Mouse (Mus musculus): Measurements from ENCODE around the gene Rabgap1l.
A peak's percentile ranks its signal among the peaks of the same experiment; 100 is the strongest.

Gene Rabgap1l

DNA sequence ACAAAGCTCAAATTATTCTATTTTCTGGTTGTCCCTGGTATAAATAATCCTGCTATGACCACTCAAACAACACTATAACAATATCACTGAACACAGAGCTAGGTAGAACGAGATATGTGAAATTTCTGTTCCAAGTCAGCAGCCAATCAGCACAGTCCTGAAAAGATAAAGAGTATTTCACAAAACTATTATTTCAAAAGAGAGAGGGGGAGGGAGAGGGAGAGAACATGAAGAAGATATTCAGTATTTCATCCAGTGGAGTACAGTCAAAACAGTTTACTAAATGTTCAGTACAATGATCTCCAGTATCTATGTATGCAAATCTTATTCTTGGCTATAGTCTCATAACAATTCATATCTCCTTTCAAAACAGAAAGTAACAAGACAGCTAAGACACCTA, 5.1 kb downstream of the Rabgap1l start:
- no peak for DNase-seq (ENCODE audit: low read depth, low spot score)

DNA sequence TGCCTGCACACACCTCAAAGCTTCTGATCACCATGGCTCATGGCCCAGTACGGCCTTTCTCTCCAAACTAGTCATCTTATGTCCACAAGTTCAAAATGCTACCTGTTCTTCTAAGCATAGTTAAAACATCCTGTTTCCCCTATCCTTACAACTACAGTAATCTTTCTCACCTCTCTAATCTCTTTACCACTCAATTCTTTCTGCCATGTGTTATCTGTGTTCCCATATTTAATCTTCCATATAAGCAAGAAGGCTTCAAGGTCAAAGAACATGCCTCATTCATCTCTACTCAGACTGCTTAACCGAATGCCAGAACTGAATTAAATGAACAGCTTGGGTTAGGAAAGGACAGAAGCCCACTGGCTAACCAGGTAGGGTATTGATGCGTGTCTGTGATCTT, 5.8 kb downstream of the Rabgap1l start:
- no peak for DNase-seq (ENCODE audit: low read depth, low spot score)

DNA sequence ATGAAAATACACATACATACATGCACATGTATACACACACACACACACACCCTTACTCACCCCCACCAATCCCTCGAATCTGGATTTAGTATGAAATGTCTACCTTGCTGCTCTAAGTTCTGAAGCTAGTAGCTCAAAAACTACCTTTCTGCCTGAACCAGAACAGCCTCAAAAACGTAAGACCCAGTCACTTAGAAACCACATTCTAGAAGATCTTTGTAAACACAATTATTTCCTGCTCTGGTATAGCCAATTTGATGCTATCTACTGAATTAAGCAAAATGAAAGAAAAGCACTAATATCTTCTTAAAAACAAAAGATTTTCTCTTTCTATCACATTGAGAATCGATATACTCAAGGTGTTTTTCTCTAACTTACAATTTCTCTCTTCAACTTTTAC, 6.4 kb downstream of the Rabgap1l start:
- DNase-seq (ENCODE audit: low read depth, low spot score), result no peak

DNA sequence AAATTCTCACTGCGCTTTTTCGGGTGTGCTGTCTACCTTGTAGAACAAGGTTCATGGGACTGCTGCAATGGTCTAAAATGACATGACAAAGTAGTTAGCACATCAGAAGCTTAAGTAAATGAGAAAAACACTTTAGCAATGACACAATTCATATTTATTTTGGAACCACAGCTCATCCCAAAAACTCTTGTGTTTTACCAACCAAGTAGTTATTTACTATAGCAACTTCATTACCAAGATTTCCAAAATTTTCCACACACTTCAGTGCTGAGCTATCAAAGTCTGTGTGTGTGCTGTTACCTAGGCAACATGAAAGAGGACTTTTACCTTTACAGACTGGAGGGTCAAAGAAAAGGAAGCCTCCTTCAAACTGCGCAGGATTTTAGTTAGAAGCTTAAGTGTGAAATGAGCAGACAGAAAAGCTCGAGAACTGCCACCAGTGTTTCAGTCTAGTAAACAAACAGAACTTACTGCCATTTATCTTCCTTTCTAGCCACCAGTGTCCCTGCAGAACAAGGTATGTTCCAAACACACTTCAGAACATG, 7.3 kb downstream of the Rabgap1l start:
- no peak for DNase-seq (ENCODE audit: low read depth, low spot score)

DNA sequence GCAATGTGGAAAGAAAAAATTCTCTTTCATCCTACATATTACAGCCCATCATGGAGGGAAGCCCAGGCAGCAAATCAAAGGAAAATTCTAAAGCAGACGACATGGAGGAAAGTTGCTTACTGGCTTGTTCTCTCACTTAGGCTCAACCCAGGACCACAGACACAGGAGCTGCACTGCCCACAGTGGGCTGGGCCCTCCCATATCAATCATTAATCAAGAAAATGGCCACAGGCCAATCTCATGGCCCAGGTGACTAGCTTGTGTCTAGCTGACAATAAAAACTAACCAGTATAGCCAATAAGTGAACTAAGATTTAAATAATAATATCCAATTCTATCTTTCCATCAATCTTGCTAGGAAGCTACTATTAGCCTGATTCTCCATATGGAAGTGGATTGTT, 8.9 kb downstream of the Rabgap1l start:
- DNase-seq (ENCODE audit: low read depth, low spot score), result no peak

DNA sequence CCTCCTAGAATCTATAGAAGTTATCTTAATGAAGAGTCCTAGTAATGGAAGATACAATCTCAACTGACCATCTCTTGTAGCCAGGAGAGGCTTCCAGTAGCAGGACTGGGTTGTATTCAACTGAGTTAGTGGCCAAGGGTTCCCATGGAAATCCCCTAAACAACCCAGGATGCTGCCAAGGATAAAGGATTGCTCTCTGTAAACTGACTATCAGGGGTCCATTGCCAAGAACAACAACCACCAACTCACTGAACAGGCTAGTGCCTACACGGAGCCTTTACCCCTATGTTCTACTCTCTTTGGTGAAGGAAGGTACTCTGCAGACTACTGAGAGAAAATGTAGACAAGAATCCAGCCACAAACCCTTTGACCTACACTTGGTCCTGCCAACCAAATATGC, 18.8 kb downstream of the Rabgap1l start:
- no peak for DNase-seq (ENCODE audit: low read depth, low spot score)

DNA sequence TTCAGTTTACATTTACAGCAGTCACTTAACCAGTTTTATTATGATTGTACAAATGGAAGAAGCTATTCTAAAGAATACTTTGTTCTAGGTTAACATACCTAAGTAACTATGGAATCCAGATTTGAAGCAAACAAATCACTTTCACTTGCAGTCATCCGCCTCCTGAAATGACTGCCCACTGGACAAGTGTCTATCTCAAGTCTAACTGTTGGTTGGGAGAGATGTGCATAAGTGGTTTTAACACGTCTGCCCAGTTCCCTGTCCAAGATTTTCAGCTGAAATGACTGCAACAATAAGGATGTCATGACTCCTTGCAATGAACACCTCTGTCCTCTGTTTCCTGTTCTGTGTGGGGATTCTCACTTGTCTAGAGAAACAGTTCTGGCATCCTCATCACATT, 27.4 kb downstream of the Rabgap1l start:
- DNase-seq (ENCODE audit: low read depth, low spot score), result no peak

DNA sequence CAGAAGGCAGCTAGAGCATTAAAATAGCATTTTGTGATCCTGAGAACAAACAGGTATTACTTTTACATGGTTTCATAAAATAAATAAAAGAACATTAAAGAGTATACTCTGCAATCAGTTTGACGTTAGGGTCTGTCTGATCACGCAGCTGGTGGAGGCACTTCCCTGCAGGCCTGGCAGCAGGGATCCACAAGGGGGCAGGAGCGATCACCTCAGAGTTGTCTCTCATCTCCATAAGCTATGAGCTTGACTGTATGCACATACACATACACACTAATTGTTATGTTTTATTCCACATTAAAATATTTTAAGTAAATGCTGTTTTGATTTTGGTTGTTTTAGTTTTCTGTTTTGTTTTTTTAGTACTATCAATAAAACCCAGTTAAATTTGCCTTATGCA, 34.8 kb downstream of the Rabgap1l start:
- no peak for DNase-seq (ENCODE audit: low read depth, low spot score)

DNA sequence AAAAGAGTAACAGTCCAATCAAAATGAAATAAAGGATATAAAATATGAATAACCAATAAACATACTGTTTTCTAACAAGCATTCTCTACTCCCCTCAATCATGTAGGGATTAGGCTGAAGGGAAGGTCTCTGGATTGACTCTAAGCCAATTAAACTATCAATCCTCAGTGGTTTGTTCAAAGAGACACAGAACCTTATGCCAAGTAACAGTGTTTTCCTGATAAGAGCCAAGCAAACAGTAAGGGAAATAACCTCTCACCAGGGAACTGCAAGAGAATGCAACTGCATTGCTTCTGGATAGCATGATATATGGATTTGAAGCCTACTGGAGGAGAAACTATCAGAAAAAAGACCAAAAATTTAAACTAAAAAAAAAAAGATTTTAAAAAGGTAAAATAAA, 37.7 kb downstream of the Rabgap1l start:
- no peak for DNase-seq (ENCODE audit: low read depth, low spot score)

DNA sequence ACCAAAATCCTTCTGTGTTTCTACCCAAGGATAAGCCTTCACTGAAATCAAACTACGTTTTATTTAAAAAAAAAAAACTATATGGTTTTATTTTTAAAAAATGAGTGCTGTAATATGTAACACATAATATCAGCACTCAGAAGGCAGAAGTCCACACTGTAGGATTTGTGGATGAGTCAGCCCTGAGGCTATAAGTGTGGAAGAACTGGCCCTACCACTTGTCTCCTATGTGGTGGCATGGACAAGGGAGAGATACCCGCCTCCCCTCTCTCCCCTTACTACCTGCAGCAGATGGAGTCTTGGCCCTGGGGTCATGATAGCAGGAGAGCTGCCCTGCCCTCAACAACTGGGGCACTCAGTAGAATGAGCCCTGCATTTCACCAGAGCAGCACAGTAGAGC, 42.4 kb downstream of the Rabgap1l start:
- DNase-seq (ENCODE audit: low read depth, low spot score), result no peak

DNA sequence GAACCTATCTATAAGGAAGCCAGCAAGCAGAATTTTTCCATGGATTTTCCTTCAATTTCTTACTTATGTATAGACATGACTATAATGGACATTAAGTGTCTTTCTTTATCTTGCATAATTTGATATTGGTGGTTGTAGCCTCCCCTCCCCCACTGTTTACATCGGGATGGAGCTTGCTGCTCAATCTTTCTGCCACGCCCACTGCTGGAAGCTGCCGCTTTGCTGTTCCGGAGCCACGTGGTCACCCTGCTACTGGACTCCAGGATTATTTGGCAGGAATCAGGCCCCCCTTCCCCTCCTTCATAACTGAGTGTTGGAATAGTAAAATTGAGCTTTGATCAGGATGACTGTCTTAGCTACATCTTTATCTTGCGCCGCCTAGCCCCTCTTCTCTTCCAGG, 46.2 kb downstream of the Rabgap1l start:
- no peak for DNase-seq (ENCODE audit: low read depth, low spot score)

DNA sequence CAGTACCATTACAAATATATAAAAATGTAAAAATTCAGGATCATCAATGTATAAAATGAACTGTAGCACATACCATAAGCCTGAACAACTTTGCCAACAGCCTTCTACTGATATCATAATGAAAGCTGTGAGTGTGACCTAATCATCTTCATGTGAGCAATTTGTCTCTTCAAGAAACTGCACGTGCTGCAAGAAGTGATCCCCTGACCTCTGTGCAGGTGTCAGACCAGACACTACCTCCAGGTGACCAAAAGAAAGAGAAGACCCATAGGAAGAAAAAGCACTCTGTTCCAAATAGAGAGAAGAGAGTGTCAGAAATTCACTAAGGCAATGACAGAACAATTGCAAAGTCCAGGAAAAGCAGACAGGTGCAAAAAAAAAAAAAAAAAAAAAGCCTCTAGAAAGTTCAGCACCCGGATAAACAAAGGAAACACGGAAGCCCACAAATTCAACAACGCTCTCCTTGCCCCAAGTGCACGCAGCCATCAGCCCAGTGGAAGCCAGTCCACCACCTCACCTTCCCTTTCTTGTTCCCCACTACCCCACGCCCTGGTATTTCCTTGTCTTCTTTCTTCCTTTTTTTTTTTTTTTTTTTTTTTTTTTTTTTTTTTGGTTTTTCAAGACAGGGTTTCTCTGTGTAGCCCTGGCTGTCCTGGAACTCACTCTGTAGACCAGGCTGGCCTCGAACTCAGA, 47.6 kb downstream of the Rabgap1l start:
- no peak for DNase-seq (ENCODE audit: low read depth, low spot score)

DNA sequence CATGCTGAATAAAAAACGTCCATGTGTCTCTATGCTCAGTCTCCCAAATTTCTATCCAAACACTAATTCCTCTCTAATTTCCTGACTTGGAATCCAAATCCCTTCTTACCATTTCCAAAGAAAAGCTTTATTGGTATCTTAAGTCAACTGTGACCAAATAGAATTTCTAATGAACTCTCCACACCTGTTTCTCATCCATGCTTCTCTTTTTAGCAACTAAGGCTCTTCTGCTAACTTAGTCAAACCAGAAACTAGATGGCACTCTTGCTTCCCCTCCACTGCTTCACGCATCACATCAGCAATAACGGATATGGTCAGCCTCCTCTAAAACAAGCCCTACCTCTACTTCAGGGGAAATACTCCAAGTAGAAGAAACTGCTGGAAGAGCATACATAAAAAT, 49.0 kb downstream of the Rabgap1l start:
- DNase-seq (ENCODE audit: low read depth, low spot score), result no peak

DNA sequence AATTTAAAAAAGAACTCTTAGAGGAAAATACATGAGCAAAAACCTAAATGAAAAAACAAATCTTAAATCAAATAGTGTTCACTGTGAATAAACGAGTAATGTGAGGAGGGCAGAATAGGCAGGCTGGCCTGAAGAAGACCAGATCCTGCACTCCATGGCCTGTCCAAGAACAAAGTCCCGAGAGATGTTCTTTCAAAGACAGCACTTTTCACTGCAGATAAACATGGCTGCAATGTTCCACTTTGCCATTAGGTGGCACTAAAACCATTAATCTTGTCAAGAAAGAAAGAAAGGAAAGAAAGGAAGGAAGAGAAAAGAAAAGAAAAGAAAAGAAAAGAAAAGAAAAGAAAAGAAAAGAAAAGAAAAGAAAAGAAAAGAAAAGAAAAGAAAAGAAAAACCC, 49.8 kb downstream of the Rabgap1l start:
- peak; percentile 45 for DNase-seq (ENCODE audit: low read depth, low spot score)

DNA sequence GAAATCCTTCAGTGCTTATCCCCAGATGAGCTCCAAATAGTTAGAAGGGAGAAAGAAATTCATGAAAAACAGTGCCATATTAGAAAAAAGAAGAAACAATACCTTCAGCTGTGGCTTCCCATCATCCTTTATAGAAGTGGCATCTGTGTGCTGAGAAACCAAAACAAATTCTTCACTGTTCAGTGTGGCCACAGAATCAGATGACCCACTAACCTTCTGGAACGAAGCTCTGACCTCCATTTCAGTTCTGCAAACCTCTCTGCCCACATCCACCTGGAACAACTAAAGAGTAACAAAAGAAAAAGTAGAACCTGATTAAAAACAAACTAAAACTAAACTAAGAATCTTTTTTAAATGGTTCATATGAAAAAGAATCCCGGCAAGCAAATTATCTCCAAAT, 52.4 kb downstream of the Rabgap1l start:
- no peak for DNase-seq (ENCODE audit: low read depth, low spot score)

DNA sequence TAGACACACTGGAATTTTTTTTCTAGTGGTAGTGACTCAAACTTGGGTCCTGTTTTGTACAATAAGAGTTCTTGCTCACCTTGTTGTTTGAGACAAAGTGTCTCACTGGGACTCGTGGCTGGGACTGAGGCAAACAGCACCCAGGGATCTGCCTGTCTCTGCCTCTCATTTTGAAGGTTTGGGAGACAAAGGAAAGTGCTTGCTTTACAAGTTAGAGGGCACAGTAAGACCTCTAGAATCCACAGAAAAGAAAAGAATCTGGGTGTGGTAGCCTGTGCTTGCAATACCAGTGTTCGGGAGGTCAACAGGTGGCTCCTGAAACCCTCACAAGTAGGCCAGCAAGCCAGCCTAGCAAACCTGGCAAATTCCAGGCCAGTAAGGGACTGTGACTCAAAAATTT, 58.3 kb downstream of the Rabgap1l start:
- DNase-seq (ENCODE audit: low read depth, low spot score), result no peak

DNA sequence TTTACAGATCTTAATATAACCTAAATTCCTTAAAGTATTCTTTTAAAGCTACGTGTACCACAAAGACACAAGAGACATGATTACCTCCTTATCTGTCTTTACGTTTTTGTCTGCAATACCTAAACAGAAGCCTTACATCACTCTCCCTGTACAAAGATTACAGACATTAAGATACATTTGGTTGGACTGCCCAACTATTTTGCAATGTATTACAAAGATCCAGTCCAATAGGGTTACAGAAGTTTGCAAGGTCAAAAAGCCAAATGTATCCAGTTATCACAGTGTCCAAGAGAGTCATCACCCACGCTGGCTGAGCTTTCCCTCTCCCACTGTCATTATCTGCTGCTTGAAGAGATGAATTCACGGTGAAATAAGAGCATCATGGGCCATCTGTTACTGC, 63.1 kb downstream of the Rabgap1l start:
- no peak for DNase-seq (ENCODE audit: low read depth, low spot score)

DNA sequence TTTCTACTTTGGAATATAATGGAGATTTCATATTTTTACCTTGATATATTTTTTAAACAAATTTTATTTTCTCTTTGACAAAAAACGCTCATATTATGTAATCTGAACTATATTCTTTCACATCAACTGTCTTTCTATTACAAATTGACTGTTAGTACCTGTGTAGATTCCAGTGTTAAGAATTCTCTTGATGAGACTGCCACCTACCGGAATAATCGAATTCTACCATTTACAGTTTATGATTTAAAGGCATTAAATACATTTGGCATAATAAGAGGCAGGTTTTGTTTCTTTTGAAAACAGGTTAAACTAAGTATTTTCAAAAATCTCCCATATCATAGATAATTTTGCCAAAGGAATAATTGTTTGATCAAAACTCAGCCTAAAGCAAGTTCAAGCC, 75.3 kb downstream of the Rabgap1l start:
- peak; percentile 54 for DNase-seq (ENCODE audit: low read depth, low spot score)

DNA sequence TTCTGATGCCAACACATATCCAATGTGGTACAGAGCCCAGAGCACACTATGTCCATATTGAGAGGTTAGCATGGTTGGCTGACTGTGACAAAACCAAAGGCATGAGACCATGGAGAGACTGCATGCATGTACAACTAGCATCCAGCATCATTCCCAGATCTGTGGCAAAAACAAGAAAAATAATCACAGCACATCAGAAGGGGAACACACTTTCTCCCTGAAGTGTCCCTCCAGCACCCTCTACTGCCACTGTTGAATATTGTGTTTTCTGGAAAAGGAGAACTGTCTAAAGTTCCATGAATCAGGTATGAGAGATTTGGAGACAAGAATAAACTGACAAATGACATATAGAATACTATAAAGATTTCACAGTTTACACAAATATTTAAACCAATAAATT, 78.3 kb downstream of the Rabgap1l start:
- no peak for DNase-seq (ENCODE audit: low read depth, low spot score)

DNA sequence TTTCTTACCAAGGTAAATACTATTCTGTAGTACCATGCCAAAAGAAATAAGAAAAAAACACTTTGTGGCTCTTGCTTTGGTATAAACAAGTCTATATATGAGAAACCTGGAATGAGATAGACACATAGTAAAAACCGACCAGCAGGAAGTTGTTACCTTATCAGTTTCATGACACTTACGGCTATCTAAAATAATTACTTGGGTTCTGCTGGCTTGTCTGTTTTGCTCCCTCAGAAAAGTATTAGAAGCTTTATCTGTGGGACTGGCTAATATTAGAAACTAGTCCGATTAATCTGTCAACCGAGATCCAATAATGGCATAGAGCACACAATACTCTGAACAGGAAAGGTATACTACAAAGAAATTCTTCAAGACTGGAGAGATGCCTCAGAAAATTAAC, 79.1 kb downstream of the Rabgap1l start:
- DNase-seq (ENCODE audit: low read depth, low spot score), result peak; percentile 44

DNA sequence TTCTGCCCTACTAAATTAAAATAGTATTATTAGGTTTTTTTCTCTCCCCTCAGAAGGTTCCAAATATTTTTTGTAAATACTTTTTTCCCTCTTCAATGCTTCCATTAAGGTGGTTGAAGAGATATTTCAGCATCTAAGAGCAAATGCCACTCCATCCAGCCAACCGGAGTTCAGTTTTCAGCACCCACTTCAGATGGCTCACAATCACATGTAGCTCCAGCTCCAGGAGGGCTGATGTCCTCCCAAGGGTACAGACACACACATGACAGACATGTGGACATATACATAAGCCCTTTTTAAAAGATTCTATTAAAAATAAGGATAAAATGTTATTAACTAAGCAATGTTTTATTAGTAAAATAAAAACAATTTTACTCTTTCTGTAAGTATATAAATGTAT, 79.6 kb downstream of the Rabgap1l start:
- no peak for DNase-seq (ENCODE audit: low read depth, low spot score)

DNA sequence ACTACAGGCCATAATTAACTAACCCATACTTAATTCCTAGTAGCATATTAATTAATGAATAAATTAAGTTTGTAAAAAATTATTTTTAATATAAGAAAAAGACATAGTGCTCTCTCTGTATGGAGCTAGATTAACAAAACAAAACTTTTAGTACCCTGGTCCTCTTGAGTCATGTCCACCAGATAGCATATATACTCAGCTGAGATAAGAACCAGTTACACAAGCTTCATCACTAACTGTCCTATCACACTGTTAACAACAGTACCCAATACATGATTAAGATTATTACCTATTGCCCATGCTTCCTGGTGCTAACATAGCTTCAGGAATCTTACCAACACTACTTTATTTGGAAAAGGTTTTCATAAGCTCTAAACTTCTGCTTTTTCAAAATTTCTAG, 82.5 kb downstream of the Rabgap1l start:
- no peak for DNase-seq (ENCODE audit: low read depth, low spot score)

DNA sequence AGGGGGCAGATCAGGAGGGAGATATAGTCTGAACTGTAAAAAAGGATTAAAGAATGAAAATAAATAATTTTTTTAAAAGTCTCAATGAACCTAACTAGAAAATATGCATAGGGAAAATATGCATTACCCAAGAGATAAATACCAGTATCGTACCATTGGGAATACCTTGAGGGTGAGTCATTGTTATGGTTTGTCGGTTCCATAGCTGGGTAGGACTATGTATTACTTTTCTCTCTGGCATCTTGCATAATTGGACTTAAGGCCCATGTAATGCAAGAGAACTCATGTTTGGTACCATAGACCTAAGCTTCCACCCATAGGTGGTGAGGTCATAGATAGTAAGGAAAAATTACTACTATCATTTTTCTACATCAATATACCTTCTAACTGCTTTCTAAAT, 88.4 kb downstream of the Rabgap1l start:
- DNase-seq (ENCODE audit: low read depth, low spot score), result no peak

DNA sequence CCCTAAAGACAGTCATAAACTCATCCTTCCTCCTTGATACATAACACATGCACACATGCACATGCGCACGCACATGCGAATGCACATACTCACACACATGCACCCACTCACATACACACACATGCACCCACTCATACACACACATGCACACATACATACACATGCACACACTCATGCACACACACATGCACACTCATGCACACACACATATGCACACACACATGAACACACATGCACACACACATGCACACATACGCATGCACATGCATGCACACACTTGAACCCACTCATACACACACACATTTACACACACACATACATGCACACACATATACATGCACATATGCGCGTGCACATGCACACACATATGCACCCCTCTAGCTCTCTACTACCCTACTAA, 89.2 kb downstream of the Rabgap1l start:
- no peak for DNase-seq (ENCODE audit: low read depth, low spot score)

Measured in retina, adult 2 months (tissue).